Mouse (Mus musculus): Measurements from ENCODE around the gene Stk33. TPM values are rescaled to one million over a fixed set of nuclear protein-coding genes. Genes with fewer than 3 reads are reported as not detected.

Gene Stk33
- polyA plus RNA-seq, 1 experiment from 2014 or later: 1.00 TPM

DNA sequence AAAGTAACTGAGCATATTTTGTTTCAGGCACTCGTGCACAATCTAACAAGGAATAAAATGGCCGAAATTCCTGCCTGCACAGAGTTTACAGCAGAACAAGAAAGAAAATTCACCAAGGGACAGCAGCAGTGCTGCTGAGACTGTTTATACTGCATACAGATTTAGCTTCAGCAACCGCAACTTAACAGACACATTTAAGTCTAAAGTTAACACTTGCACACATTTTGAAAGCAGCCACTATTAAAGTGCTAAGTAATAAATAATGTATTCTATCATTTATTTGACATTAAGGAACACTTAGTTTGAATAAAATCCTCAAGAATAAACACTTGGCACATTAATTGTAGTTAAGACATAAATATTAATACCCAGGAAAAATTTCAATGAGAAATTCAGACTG is 110.1 kb downstream of the Stk33 start:
- Histone ChIP-seq H3K27ac (ENCODE audit: low read length) (no peak overlapping the region), H3K36me3 (ENCODE audit: control insufficient read depth, insufficient read depth, low read length) (no peaks in the 10 kb centered on the region), H3K27me3 (ENCODE audit: control insufficient read depth, insufficient read depth, low read length) (no peaks in the 10 kb centered on the region), H3K9me3 (ENCODE audit: control insufficient read depth, low read depth, low read length) (no peaks in the 10 kb centered on the region), H3K4me1 (ENCODE audit: control insufficient read depth, insufficient read depth, low read length) (no peaks in the 10 kb centered on the region), H3K4me2 (replicated peaks; ENCODE audit: low read depth, low read length) (no peak overlapping the region), H3K4me3 (ENCODE audit: low read depth, low read length) (no peak overlapping the region), H3K9ac (replicated peaks; ENCODE audit: low read depth, low read length) (no peak overlapping the region)
- WGBS: 35% methylated on average over 3 of the region's 3 CpGs
- no peak for ATAC-seq (ENCODE audit: insufficient number of reproducible peaks, insufficient read depth, low FRiP score, low read depth)

DNA sequence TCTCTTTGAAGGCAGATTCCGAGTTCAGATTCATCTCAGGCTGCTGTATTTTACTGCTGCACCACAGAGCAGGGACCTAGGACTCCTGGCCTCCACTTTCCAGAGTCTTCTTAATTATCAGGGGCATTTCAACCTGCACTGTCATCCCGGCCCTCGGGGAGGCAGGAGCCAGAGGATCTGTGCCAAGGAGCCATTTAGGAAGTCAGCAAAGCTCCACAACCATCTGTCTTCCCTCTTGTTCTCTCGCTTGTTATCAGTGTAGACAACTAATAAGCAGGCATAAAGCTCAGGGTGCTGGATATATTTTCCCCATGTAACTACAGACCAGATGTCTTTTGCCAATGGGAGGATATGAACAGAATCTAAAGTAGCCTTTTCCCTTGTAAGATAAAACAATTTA is 112.1 kb downstream of the Stk33 start:
- no peaks in the 10 kb centered on the region for H3K27me3 ChIP-seq (ENCODE audit: control insufficient read depth, insufficient read depth, low read length)
- H3K4me3 ChIP-seq (ENCODE audit: low read depth, low read length): no peak overlapping the region
- H3K9ac ChIP-seq (replicated peaks; ENCODE audit: low read depth, low read length): no peak overlapping the region
- no peak overlapping the region for H3K27ac ChIP-seq (ENCODE audit: low read length)
- H3K4me1 ChIP-seq (ENCODE audit: control insufficient read depth, insufficient read depth, low read length): no peaks in the 10 kb centered on the region
- ATAC-seq (ENCODE audit: insufficient number of reproducible peaks, insufficient read depth, low FRiP score, low read depth): no peak
- 52% methylated on average over 4 of the region's 4 CpGs for WGBS
- H3K4me2 ChIP-seq (replicated peaks; ENCODE audit: low read depth, low read length): no peak overlapping the region
- no peaks in the 10 kb centered on the region for H3K9me3 ChIP-seq (ENCODE audit: control insufficient read depth, low read depth, low read length)
- H3K36me3 ChIP-seq (ENCODE audit: control insufficient read depth, insufficient read depth, low read length): no peaks in the 10 kb centered on the region

DNA sequence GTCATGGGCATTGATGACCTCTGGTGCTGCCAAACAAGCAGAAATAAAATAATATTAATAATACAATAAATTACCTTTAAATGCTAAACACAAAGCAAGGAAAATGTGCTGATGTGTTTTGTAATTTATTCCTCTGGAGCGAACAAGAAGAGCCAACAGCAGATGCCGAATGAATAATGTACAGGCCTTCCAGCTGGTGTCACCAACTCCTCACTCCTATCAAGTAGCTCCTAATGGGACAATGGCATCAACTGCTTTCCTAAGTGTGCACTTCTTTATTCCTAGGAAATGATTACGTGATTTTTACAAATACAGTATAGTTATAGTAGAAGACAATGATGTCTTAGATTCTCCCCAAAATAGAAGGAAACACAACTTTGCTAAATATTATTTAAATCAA is 113.2 kb downstream of the Stk33 start:
- 89% methylated on average over 3 of the region's 3 CpGs for WGBS
- H3K27ac ChIP-seq (ENCODE audit: low read length): no peak overlapping the region
- H3K4me3 ChIP-seq (ENCODE audit: low read depth, low read length): no peak overlapping the region
- H3K4me1 ChIP-seq (ENCODE audit: control insufficient read depth, insufficient read depth, low read length): no peaks in the 10 kb centered on the region
- no peak overlapping the region for H3K9ac ChIP-seq (replicated peaks; ENCODE audit: low read depth, low read length)
- no peaks in the 10 kb centered on the region for H3K27me3 ChIP-seq (ENCODE audit: control insufficient read depth, insufficient read depth, low read length)
- H3K9me3 ChIP-seq (ENCODE audit: control insufficient read depth, low read depth, low read length): no peaks in the 10 kb centered on the region
- ATAC-seq (ENCODE audit: insufficient number of reproducible peaks, insufficient read depth, low FRiP score, low read depth): no peak
- no peaks in the 10 kb centered on the region for H3K36me3 ChIP-seq (ENCODE audit: control insufficient read depth, insufficient read depth, low read length)
- H3K4me2 ChIP-seq (replicated peaks; ENCODE audit: low read depth, low read length): no peak overlapping the region

DNA sequence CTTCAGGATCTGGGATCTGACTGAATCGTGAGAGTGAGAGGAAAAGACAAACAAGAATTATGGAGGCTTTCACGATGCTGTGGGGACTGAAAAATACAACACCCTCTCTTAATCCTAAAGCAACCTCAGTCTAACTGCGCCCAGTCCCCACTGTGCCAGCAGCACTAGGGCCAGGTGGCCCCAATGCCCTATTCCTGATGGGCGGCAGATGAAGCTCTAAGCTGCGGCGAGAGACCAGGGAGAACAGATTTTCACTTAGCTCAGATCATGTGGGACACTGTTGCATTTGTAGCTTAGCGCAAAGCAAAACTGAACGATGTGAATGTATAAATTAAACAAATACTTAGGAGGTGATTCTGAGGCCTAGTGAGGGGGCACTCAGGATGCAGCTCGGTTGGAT is 113.7 kb downstream of the Stk33 start:
- 58% methylated on average over 9 of the region's 9 CpGs for WGBS
- Histone ChIP-seq H3K27me3 (ENCODE audit: control insufficient read depth, insufficient read depth, low read length) (no peaks in the 10 kb centered on the region), H3K36me3 (ENCODE audit: control insufficient read depth, insufficient read depth, low read length) (no peaks in the 10 kb centered on the region), H3K4me2 (replicated peaks; ENCODE audit: low read depth, low read length) (no peak overlapping the region), H3K27ac (ENCODE audit: low read length) (no peak overlapping the region), H3K4me3 (ENCODE audit: low read depth, low read length) (no peak overlapping the region), H3K4me1 (ENCODE audit: control insufficient read depth, insufficient read depth, low read length) (no peaks in the 10 kb centered on the region), H3K9me3 (ENCODE audit: control insufficient read depth, low read depth, low read length) (no peaks in the 10 kb centered on the region), H3K9ac (replicated peaks; ENCODE audit: low read depth, low read length) (no peak overlapping the region)
- no peak for ATAC-seq (ENCODE audit: insufficient number of reproducible peaks, insufficient read depth, low FRiP score, low read depth)

DNA sequence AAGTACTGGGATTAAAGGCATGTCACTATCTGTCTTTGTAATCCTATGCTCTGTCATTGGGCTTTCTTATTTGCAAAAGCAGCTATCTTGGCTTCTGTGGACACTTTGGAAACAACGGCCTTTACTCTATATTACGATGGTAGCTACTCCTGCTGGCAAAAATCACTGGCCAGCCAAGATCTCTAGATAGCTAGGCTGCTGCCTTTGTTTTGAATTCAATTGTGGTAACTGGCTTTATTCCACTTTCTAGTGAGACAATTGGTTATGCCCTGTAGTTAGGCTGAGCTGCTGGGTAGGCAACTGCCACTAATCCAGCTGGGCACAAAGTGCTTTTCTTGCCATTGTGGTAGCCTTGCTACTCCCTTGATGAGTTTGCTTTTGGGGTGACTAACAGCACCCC is 129.4 kb downstream of the Stk33 start:
- WGBS: 85% methylated on average over 2 of the region's 2 CpGs
- Histone ChIP-seq H3K27ac (ENCODE audit: low read length) (no peak overlapping the region), H3K27me3 (ENCODE audit: control insufficient read depth, insufficient read depth, low read length) (no peaks in the 10 kb centered on the region), H3K4me3 (ENCODE audit: low read depth, low read length) (no peak overlapping the region), H3K9ac (replicated peaks; ENCODE audit: low read depth, low read length) (no peak overlapping the region), H3K36me3 (ENCODE audit: control insufficient read depth, insufficient read depth, low read length) (no peaks in the 10 kb centered on the region), H3K4me1 (ENCODE audit: control insufficient read depth, insufficient read depth, low read length) (no peaks in the 10 kb centered on the region), H3K4me2 (replicated peaks; ENCODE audit: low read depth, low read length) (no peak overlapping the region), H3K9me3 (ENCODE audit: control insufficient read depth, low read depth, low read length) (no peaks in the 10 kb centered on the region)
- ATAC-seq (ENCODE audit: insufficient number of reproducible peaks, insufficient read depth, low FRiP score, low read depth): no peak

DNA sequence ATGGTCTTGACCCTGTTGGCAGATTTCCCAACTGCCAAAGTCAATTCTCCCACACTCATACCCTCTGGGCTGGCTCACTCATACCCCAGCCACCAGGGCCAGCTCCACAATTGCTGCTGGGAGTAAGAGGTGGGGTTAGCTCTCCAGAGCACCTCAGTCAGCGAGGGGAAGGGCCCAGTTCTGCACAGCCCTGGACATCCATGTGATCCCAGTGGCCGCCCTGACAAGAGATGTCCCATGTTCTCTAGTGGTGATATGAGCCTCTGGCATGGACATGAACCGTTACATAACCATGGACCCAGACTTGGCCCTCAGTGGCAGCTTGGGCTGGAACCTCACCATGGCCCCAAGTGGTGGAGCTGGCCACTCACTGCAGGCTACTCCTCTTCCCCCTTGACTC is 143.1 kb downstream of the Stk33 start:
- no peak overlapping the region for H3K27ac ChIP-seq (ENCODE audit: low read length)
- no peak for ATAC-seq (ENCODE audit: insufficient number of reproducible peaks, insufficient read depth, low FRiP score, low read depth)
- H3K4me1 ChIP-seq (ENCODE audit: control insufficient read depth, insufficient read depth, low read length): no peaks in the 10 kb centered on the region
- no peak overlapping the region for H3K4me2 ChIP-seq (replicated peaks; ENCODE audit: low read depth, low read length)
- no peaks in the 10 kb centered on the region for H3K27me3 ChIP-seq (ENCODE audit: control insufficient read depth, insufficient read depth, low read length)
- no peak overlapping the region for H3K9ac ChIP-seq (replicated peaks; ENCODE audit: low read depth, low read length)
- H3K4me3 ChIP-seq (ENCODE audit: low read depth, low read length): no peak overlapping the region
- no peaks in the 10 kb centered on the region for H3K36me3 ChIP-seq (ENCODE audit: control insufficient read depth, insufficient read depth, low read length)
- WGBS: 84% methylated on average over 3 of the region's 3 CpGs
- H3K9me3 ChIP-seq (ENCODE audit: control insufficient read depth, low read depth, low read length): no peaks in the 10 kb centered on the region

DNA sequence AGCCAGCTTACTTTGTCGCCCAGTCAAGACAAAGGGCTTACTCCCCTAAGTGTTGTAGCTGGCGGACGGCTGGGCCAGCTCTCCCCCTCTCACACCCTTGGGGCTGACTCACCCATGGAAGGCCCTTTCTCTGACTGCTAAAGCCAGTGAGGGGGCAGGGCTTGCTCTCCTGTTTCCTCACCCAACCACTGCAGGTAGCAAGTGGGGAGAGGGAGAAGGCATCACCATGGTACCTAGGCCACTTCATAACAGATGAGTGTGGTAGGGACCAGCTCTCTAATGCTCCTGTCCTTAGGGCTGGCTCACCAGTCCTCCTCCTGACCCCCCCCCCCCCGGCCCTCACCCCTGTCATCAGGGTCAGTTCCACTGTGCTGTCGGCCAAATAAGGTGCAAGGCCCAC is 143.5 kb downstream of the Stk33 start:
- Histone ChIP-seq H3K36me3 (ENCODE audit: control insufficient read depth, insufficient read depth, low read length) (no peaks in the 10 kb centered on the region), H3K4me1 (ENCODE audit: control insufficient read depth, insufficient read depth, low read length) (no peaks in the 10 kb centered on the region), H3K9me3 (ENCODE audit: control insufficient read depth, low read depth, low read length) (no peaks in the 10 kb centered on the region), H3K4me2 (replicated peaks; ENCODE audit: low read depth, low read length) (no peak overlapping the region), H3K27me3 (ENCODE audit: control insufficient read depth, insufficient read depth, low read length) (no peaks in the 10 kb centered on the region), H3K4me3 (ENCODE audit: low read depth, low read length) (no peak overlapping the region), H3K9ac (replicated peaks; ENCODE audit: low read depth, low read length) (no peak overlapping the region), H3K27ac (ENCODE audit: low read length) (no peak overlapping the region)
- 0 out of 2 replicates have a peak, but pooled peaks have one; percentile 28 for ATAC-seq (ENCODE audit: insufficient number of reproducible peaks, insufficient read depth, low FRiP score, low read depth)
- 72% methylated on average over 5 of the region's 5 CpGs for WGBS

DNA sequence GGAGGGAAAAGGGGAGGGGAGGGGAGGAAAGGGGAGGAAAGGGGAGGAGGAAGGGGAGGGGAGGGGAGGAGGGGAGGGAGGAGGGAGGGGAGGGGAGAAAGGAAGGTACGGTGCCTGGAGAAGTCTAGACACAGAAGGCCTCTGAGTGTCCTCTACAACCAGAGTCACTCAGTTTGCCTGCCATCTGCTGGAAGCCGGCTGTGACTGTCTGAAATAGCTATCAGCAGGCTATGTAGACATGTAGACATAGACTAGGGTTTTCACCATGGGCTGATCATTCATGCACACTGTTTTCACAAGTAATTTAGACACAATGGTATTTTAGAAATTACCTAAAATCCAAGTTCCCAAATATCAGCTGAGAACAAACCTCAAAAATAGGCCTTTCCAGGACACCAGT is 148.4 kb downstream of the Stk33 start:
- H3K4me2 ChIP-seq (replicated peaks; ENCODE audit: low read depth, low read length): no peak overlapping the region
- WGBS: 27% methylated on average over 2 of the region's 2 CpGs
- no peaks in the 10 kb centered on the region for H3K4me1 ChIP-seq (ENCODE audit: control insufficient read depth, insufficient read depth, low read length)
- no peaks in the 10 kb centered on the region for H3K36me3 ChIP-seq (ENCODE audit: control insufficient read depth, insufficient read depth, low read length)
- no peak overlapping the region for H3K9ac ChIP-seq (replicated peaks; ENCODE audit: low read depth, low read length)
- no peaks in the 10 kb centered on the region for H3K9me3 ChIP-seq (ENCODE audit: control insufficient read depth, low read depth, low read length)
- no peak overlapping the region for H3K4me3 ChIP-seq (ENCODE audit: low read depth, low read length)
- no peaks in the 10 kb centered on the region for H3K27me3 ChIP-seq (ENCODE audit: control insufficient read depth, insufficient read depth, low read length)
- H3K27ac ChIP-seq (ENCODE audit: low read length): no peak overlapping the region
- ATAC-seq (ENCODE audit: insufficient number of reproducible peaks, insufficient read depth, low FRiP score, low read depth): no peak

DNA sequence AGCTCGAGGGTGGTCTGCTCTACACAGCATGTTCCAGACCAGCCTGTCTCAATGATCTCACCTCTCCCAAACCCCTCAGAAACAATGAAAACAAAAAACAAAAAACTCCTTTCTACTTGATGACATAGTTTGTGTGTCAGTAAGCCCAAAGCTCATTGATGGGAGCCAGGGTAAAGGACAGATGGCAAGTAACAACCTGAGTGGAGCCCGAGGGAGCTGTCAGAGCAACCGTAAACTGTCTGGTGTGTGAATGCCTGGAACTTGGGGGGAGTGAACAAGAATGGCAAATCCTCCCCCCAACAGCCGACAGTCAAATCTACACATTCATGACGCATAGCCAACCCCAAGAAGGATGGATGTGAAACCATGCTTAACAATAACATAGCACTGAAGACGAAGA is 149.8 kb downstream of the Stk33 start:
- Histone ChIP-seq H3K4me2 (replicated peaks; ENCODE audit: low read depth, low read length) (no peak overlapping the region), H3K9me3 (ENCODE audit: control insufficient read depth, low read depth, low read length) (no peaks in the 10 kb centered on the region), H3K27ac (ENCODE audit: low read length) (no peak overlapping the region), H3K36me3 (ENCODE audit: control insufficient read depth, insufficient read depth, low read length) (no peaks in the 10 kb centered on the region), H3K4me1 (ENCODE audit: control insufficient read depth, insufficient read depth, low read length) (no peaks in the 10 kb centered on the region), H3K9ac (replicated peaks; ENCODE audit: low read depth, low read length) (no peak overlapping the region), H3K27me3 (ENCODE audit: control insufficient read depth, insufficient read depth, low read length) (no peaks in the 10 kb centered on the region), H3K4me3 (ENCODE audit: low read depth, low read length) (no peak overlapping the region)
- 56% methylated on average over 6 of the region's 6 CpGs for WGBS
- no peak for ATAC-seq (ENCODE audit: insufficient number of reproducible peaks, insufficient read depth, low FRiP score, low read depth)
